ENCODE assay signal across 24 mouse cellular contexts in genomic region chr8:123896366-123896761, GRCm38 (mm10). TPM values are rescaled to one million over a fixed set of nuclear protein-coding genes. Genes with fewer than 3 reads are reported as not detected.
DNase-seq lines count a peak whose midpoint lies in the region; ATAC-seq and TF ChIP-seq lines count a peak whose summit lies in the region.
"Had no signal": no experiment of that assay in that cellular context is flagged by ENCODE, and none has a peak within 500 bp of the region (broad histone marks: within the 10 kb centered on the region; RNA-seq: fewer than 3 reads in every experiment).

No protein-coding gene starts in this region.

- no peak for TF ChIP-seq POLR2A in lung, adult 2 months (IDR thresholded peaks at IDR 0.05; ENCODE audit: borderline replicate concordance, extremely low read depth, low read depth, low read length)

- no peak for DNase-seq in left cerebral cortex, adult 2 months (ENCODE audit: extremely low spot score in 1 of 2, low spot score in 2 of 2)
- DNase-seq in left cerebral cortex, adult 9 months (ENCODE audit: low spot score in 2 of 2) = no peak
- no peak for DNase-seq in lung, postnatal 0 days (ENCODE audit: low spot score)
- no peak for DNase-seq in lung, adult 2 months
- DNase-seq: adrenal gland, postnatal 10 days; adrenal gland, postnatal 36 days; B cell, adult 2 months; cerebellum, adult 11 months; forebrain, postnatal 0 days; heart, postnatal 36 days had no signal

- ATAC-seq in intestine, embryonic 15.5 days = peak; percentile 41; the same call in 1 of the 2 replicates
- ATAC-seq in intestine, postnatal 0 days = peak; percentile 65
- ATAC-seq in lung, postnatal 0 days = no peak
- ATAC-seq: forebrain, embryonic 14.5 days; forebrain, postnatal 0 days; hindbrain, embryonic 16.5 days; Patski had no signal

- WGBS in intestine, embryonic 15.5 days = 43% methylated on average over 14 of the region's 14 CpGs
- 27% methylated on average over 14 of the region's 14 CpGs for WGBS in intestine, postnatal 0 days
- WGBS in lung, postnatal 0 days = 49% methylated on average over 14 of the region's 14 CpGs
- WGBS in lung, adult 2 months = 52% methylated on average over 14 of the region's 14 CpGs

- H3K4me1 ChIP-seq in intestine, embryonic 15.5 days (replicated peaks) = 0 out of 2 replicates have a peak, but pooled peaks cover 14% of the 10 kb centered on the region
- no peaks in the 10 kb centered on the region for H3K4me1 ChIP-seq in intestine, postnatal 0 days (replicated peaks; ENCODE audit: control insufficient read depth, insufficient read depth, low read length)
- no peaks in the 10 kb centered on the region for H3K4me1 ChIP-seq in lung, postnatal 0 days (ENCODE audit: insufficient read depth, low read depth, low read length)
- no peaks in the 10 kb centered on the region for H3K4me1 ChIP-seq in lung, adult 2 months (ENCODE audit: control insufficient read depth, insufficient read depth, low read length)

- peaks cover 8% of the 10 kb centered on the region; the same call in 1 of the 2 replicates for H3K36me3 ChIP-seq in intestine, embryonic 15.5 days
- peaks cover 8% of the 10 kb centered on the region for H3K36me3 ChIP-seq in intestine, postnatal 0 days (ENCODE audit: control insufficient read depth, insufficient read depth)
- 0 out of 2 replicates have a peak, but pooled peaks cover 4% of the 10 kb centered on the region for H3K36me3 ChIP-seq in lung, postnatal 0 days (ENCODE audit: insufficient read depth, low read length)

- H3K4me2 ChIP-seq in intestine, embryonic 15.5 days (replicated peaks) = peak overlapping the region; percentile 7; the same call in 1 of the 2 replicates
- peak overlapping the region; percentile 51 for H3K4me2 ChIP-seq in intestine, postnatal 0 days (replicated peaks; ENCODE audit: low read depth)
- H3K4me2 ChIP-seq in lung, postnatal 0 days (replicated peaks; ENCODE audit: low read depth, low read length) = no peak overlapping the region
- H3K4me2 ChIP-seq: embryonic facial prominence, embryonic 12.5 days; embryonic facial prominence, embryonic 15.5 days; heart, embryonic 11.5 days; hindbrain, embryonic 13.5 days had no signal

- no peaks in the 10 kb centered on the region for H3K9me3 ChIP-seq in intestine, embryonic 15.5 days
- no peaks in the 10 kb centered on the region for H3K9me3 ChIP-seq in intestine, postnatal 0 days (ENCODE audit: control insufficient read depth)
- no peaks in the 10 kb centered on the region for H3K9me3 ChIP-seq in lung, postnatal 0 days (ENCODE audit: low read length)
- H3K9me3 ChIP-seq: embryonic facial prominence, embryonic 12.5 days; embryonic facial prominence, embryonic 15.5 days; G1E; hindbrain, embryonic 10.5 days; hindbrain, embryonic 13.5 days had no signal

- H3K27ac ChIP-seq in left cerebral cortex, adult 2 months = peak overlapping the region; percentile 28; the same call in 1 of the 2 replicates
- H3K27ac ChIP-seq in intestine, embryonic 15.5 days = no peak overlapping the region
- H3K27ac ChIP-seq in intestine, postnatal 0 days (ENCODE audit: low read depth, low read length) = peak overlapping the region; percentile 35; the same call in 1 of the 2 replicates
- no peak overlapping the region for H3K27ac ChIP-seq in lung, postnatal 0 days (ENCODE audit: low read length)
- H3K27ac ChIP-seq: embryonic facial prominence, embryonic 12.5 days; embryonic facial prominence, embryonic 15.5 days; hindbrain, embryonic 10.5 days; hindbrain, embryonic 13.5 days had no signal

- H3K27me3 ChIP-seq in intestine, embryonic 15.5 days (replicated peaks) = peaks cover 49% of the 10 kb centered on the region
- H3K27me3 ChIP-seq in intestine, postnatal 0 days (replicated peaks; ENCODE audit: control insufficient read depth, insufficient read depth, low read length) = peaks cover 33% of the 10 kb centered on the region
- peaks cover 36% of the 10 kb centered on the region for H3K27me3 ChIP-seq in lung, postnatal 0 days (replicated peaks; ENCODE audit: insufficient read depth, low read length)
- H3K27me3 ChIP-seq: CH12.LX had no signal

- H3K9ac ChIP-seq in intestine, embryonic 15.5 days = no peak overlapping the region
- no peak overlapping the region for H3K9ac ChIP-seq in intestine, postnatal 0 days (ENCODE audit: low read depth, low read length)
- no peak overlapping the region for H3K9ac ChIP-seq in lung, postnatal 0 days (replicated peaks; ENCODE audit: low read depth)
- H3K9ac ChIP-seq: embryonic facial prominence, embryonic 12.5 days; embryonic facial prominence, embryonic 15.5 days; forebrain, postnatal 0 days; hindbrain, embryonic 13.5 days had no signal

- no peak overlapping the region for H3K4me3 ChIP-seq in left cerebral cortex, adult 2 months
- no peak overlapping the region for H3K4me3 ChIP-seq in intestine, embryonic 15.5 days (replicated peaks)
- no peak overlapping the region for H3K4me3 ChIP-seq in intestine, postnatal 0 days (ENCODE audit: low read depth, low read length)
- no peak overlapping the region for H3K4me3 ChIP-seq in lung, postnatal 0 days (ENCODE audit: low read depth, low read length)
- H3K4me3 ChIP-seq in lung, adult 2 months (replicated peaks; ENCODE audit: extremely low read depth, low read depth, low read length) = no peak overlapping the region
- H3K4me3 ChIP-seq: embryonic facial prominence, embryonic 12.5 days; embryonic facial prominence, embryonic 15.5 days; hindbrain, embryonic 10.5 days; hindbrain, embryonic 13.5 days had no signal

- intact Hi-C loops in left cerebral cortex, adult 2 months (cut with DNase I) = no loop called here

- no peak for TF ChIP-seq EP300 in lung, postnatal 0 days (IDR thresholded peaks at IDR 0.05)

- no peak for TF ChIP-seq CTCF in left cerebral cortex, adult 2 months (IDR thresholded peaks at IDR 0.05)
- no peak for TF ChIP-seq CTCF in intestine, postnatal 0 days (IDR thresholded peaks at IDR 0.05; ENCODE audit: low read depth)
- no peak for TF ChIP-seq CTCF in lung, postnatal 0 days (IDR thresholded peaks at IDR 0.05)
- TF ChIP-seq CTCF in lung, adult 2 months (IDR thresholded peaks at IDR 0.05; ENCODE audit: insufficient read depth, low read length) = no peak

RNA-seq across cellular contexts. Expression of gene Acta1, which starts 1.8 kb away (rescaled TPM):
- 10 to 100 TPM; 11.1 to 12.2 TPM for total RNA-seq in left cerebral cortex, adult 2 months (2021)
- polyA plus RNA-seq in intestine, embryonic 15.5 days (2015; fragmentation: Nextera tagmentation; extraction: Ambion mirVana) = 6.3 and 22.2 TPM in 2 replicates
- 2.7 and 7.6 TPM in 2 replicates for polyA plus RNA-seq in intestine, postnatal 0 days (2015; fragmentation: Nextera tagmentation; extraction: Ambion mirVana)
- polyA plus RNA-seq in lung, postnatal 0 days (2015; fragmentation: Nextera tagmentation; extraction: Ambion mirVana) = 12.6 and 18.0 TPM in 2 replicates
- 1.2 and 1,963 TPM in 2 replicates for polyA plus RNA-seq in lung, adult 2 months (2012; rRNA removed)
- total RNA-seq: CH12.LX; common myeloid progenitor, adult 5-6 weeks; G1E; granulocyte monocyte progenitor cell, adult 5-6 weeks had no signal

RNA-seq across cellular contexts. Expression of gene Ccsap, which starts 36.4 kb away (rescaled TPM):
- 10 to 100 TPM; 65.9 to 75.4 TPM for total RNA-seq in left cerebral cortex, adult 2 months (2021)
- 3.4 and 3.6 TPM in 2 replicates for polyA plus RNA-seq in intestine, embryonic 15.5 days (2015; fragmentation: Nextera tagmentation; extraction: Ambion mirVana)
- polyA plus RNA-seq in intestine, postnatal 0 days (2015; fragmentation: Nextera tagmentation; extraction: Ambion mirVana) = 1.5 and 1.8 TPM in 2 replicates
- polyA plus RNA-seq in lung, postnatal 0 days (2015; fragmentation: Nextera tagmentation; extraction: Ambion mirVana) = 1.2 and 1.3 TPM in 2 replicates
- polyA plus RNA-seq in lung, adult 2 months (2012; rRNA removed) = 0.80 and 0.86 TPM in 2 replicates

RNA-seq across cellular contexts. Expression of gene Nup133, which starts 52.7 kb away (rescaled TPM):
- total RNA-seq in left cerebral cortex, adult 2 months (2021) = 10 to 100 TPM; 22.6 to 25.6 TPM
- 29.4 and 34.0 TPM in 2 replicates for polyA plus RNA-seq in intestine, embryonic 15.5 days (2015; fragmentation: Nextera tagmentation; extraction: Ambion mirVana)
- 7.7 and 8.5 TPM in 2 replicates for polyA plus RNA-seq in intestine, postnatal 0 days (2015; fragmentation: Nextera tagmentation; extraction: Ambion mirVana)
- polyA plus RNA-seq in lung, postnatal 0 days (2015; fragmentation: Nextera tagmentation; extraction: Ambion mirVana) = 10.8 and 12.3 TPM in 2 replicates
- 7.3 and 10.8 TPM in 2 replicates for polyA plus RNA-seq in lung, adult 2 months (2012; rRNA removed)

Comparison
In these comparisons a context has a peak if more than half of its experiments do, and no peak if none do; other contexts are left out.
1. H3K27ac ChIP-seq: peak in left cerebral cortex, adult 2 months (single experiment) and intestine, postnatal 0 days (single experiment); none in intestine, embryonic 15.5 days (single experiment) and lung, postnatal 0 days (single experiment).